Mouse (Mus musculus) midbrain, embryonic 14.5 days (tissue): ENCODE data around the gene Hsf5. TPM values are rescaled to one million over a fixed set of nuclear protein-coding genes. Genes with fewer than 3 reads are reported as not detected.

Experiments
- ATAC-seq: fragments of 200-750 bp; cut with Nextera tagmentation; 2 replicates; pipeline ENCODE4 v1.8.0; 2017; ENCODE audit warnings: moderate number of reproducible peaks, moderate library complexity; ENCODE audit not compliant: low FRiP score, low TSS enrichment
- DNase-seq: peaks from one replicate; pipeline ENCODE4 v3.0.0-alpha.2; 2015
- H3K27ac ChIP-seq: fragments of 300-500 bp; sonication (generic); replicated peaks from 2 replicates; pipeline ENCODE4 v1.5.1; 2014; ENCODE audit warnings: mild to moderate bottlenecking, low read depth, low read length, moderate library complexity
- H3K27me3 ChIP-seq: fragments of 300-500 bp; sonication (generic); 2 replicates; pipeline ENCODE4 v1.6.1; 2014; ENCODE audit warnings: low read length, control low read depth, mixed read lengths; ENCODE audit not compliant: control insufficient read depth, insufficient read depth
- H3K36me3 ChIP-seq: fragments of 300-500 bp; sonication (generic); 2 replicates; pipeline ENCODE4 v1.6.1; 2014; ENCODE audit warnings: low read length, control low read depth; ENCODE audit not compliant: control insufficient read depth, insufficient read depth
- H3K4me1 ChIP-seq: fragments of 300-500 bp; sonication (generic); 2 replicates; pipeline ENCODE4 v1.6.1; 2014; ENCODE audit warnings: mild to moderate bottlenecking, antibody characterized with exemption, low read length, control low read depth; ENCODE audit not compliant: control insufficient read depth, insufficient read depth
- H3K4me2 ChIP-seq: fragments of 300-500 bp; sonication (generic); 2 replicates; pipeline ENCODE4 v1.6.1; 2014; ENCODE audit warnings: mild to moderate bottlenecking, low read length, moderate library complexity
- H3K4me3 ChIP-seq: fragments of 300-500 bp; sonication (generic); replicated peaks from 2 replicates; pipeline ENCODE4 v1.5.1; 2014; ENCODE audit warnings: low read depth, low read length
- H3K9ac ChIP-seq: fragments of 300-500 bp; sonication (generic); replicated peaks from 2 replicates; pipeline ENCODE4 v1.6.1; 2014; ENCODE audit warnings: mild to moderate bottlenecking, low read length, moderate library complexity
- H3K9me3 ChIP-seq: fragments of 300-500 bp; sonication (generic); 2 replicates; pipeline ENCODE4 v1.6.1; 2016; ENCODE audit warnings: low read length, control low read depth, mixed read lengths; ENCODE audit not compliant: control insufficient read depth
- WGBS: fragments of 180-500 bp; shearing (Covaris S2); extraction: QIAGEN DNeasy Blood & Tissue Kit; methylation state at CpG from one replicate; pipeline ENCODE4 v1.1.7; 2014; 5-methylcytosine and 5-hydroxymethylcytosine counted together
- polyA plus RNA-seq: library from polyadenylated mRNA; unstranded; fragments of >200 nt; fragmentation: Nextera tagmentation; extraction: Ambion mirVana; gene quantifications from 2 replicates; pipeline ENCODE4 v1.2.1, GENCODE M21; 2014

Hsf5 gene
- polyA plus RNA-seq, 1 experiment from 2014 or later = 0.37 TPM

DNA sequence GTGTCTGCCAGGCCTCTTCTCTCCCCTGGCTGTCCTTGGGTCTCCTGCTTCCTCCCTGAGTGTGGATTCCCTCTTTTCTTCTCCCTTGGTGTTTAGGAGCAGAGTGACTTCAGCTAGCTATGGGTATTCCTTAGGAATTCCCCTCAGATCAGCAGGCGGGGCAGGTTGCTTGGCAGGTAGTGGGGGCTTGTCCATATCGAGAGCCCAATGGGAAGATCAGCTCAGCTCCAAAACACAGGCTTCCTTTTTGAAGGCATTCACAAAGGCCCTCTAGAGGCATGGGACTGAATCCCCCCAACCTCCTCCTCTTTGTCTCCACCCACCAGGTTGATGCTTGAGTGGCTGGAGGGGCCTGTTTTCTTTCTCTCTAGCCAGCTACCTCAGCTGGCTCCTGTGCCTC lies 20.5 kb upstream of the Hsf5 start:
- no peak for ATAC-seq
- Histone ChIP-seq H3K4me3 (peak overlapping the region; percentile 89), H3K9me3 (no peaks in the 10 kb centered on the region), H3K9ac (peak overlapping the region; percentile 93), H3K36me3 (peaks cover 54% of the 10 kb centered on the region), H3K4me2 (peak overlapping the region; percentile 82), H3K27me3 (no peaks in the 10 kb centered on the region), H3K4me1 (peaks cover 25% of the 10 kb centered on the region), H3K27ac (peak overlapping the region; percentile 84)
- 14% methylated on average over 2 of the region's 2 CpGs for WGBS
- DNase-seq = peak; percentile 72

DNA sequence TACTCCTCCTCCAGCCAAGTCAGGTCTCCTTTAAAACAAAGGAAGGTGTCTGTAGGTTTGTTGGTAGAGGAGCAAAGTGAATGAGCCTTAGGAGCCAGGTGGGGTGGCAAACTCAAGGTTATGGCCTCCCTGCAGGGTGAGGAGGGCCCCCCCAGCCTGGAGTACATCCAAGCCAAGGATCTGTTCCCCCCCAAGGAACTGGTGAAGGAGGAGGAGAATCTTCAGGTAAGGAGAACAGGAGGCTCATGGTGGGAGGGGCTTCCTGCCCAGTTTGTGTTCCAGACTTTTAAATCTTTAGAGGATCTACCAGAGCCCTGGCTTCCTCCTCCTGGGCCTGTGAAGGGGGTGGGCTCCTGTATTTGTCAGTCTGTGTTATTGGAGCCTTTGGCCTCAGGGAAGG lies 19.9 kb upstream of the Hsf5 start:
- ATAC-seq (no peak), DNase-seq (no peak)
- Histone ChIP-seq H3K36me3 (peaks cover 60% of the 10 kb centered on the region), H3K27me3 (no peaks in the 10 kb centered on the region), H3K4me1 (peaks cover 25% of the 10 kb centered on the region), H3K9ac (peak overlapping the region; percentile 93), H3K27ac (peak overlapping the region; percentile 84), H3K4me2 (peak overlapping the region; percentile 82), H3K9me3 (no peaks in the 10 kb centered on the region), H3K4me3 (peak overlapping the region; percentile 89)

DNA sequence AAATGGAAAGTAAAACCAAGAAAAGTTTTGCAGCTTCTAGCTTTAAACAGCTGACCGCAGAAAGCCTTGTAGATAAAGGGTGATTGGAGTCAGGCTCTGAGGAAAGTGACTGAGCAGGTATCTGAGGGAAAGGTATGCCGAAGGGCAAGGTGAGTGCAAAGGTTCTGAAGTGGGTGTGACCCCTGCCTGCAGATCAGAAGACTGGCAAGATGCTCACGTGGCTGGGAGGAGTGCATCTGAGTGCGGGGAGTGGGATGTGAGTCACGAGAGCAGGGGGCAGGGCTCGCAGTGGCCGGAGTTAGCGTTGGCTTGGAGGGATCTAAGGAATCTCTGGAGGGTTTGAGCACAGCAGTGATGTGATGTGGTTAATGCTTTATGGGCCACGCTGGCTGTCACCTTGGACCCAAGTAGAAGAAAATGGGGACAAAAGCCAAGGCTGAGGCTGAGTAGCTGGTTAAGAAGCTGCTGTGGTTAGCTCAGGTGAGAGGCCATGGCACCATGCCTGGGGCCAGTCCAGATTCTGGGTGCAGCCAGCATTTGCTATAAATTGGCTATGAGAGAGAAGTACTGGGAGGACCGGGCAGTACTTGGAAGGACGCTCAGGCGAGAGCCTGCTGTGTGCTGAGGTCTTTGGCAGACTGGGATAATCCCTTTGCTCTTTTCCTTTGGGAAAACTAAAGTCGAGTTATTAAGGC lies 17.4 kb upstream of the Hsf5 start:
- no peak overlapping the region for H3K4me2 ChIP-seq
- H3K27ac ChIP-seq = no peak overlapping the region
- H3K36me3 ChIP-seq = peaks cover 77% of the 10 kb centered on the region
- DNase-seq = no peak
- no peak overlapping the region for H3K9ac ChIP-seq
- H3K4me1 ChIP-seq = peaks cover 15% of the 10 kb centered on the region
- 83% methylated on average over 13 of the region's 13 CpGs for WGBS
- H3K4me3 ChIP-seq = no peak overlapping the region
- H3K27me3 ChIP-seq = no peaks in the 10 kb centered on the region
- no peaks in the 10 kb centered on the region for H3K9me3 ChIP-seq
- no peak for ATAC-seq

DNA sequence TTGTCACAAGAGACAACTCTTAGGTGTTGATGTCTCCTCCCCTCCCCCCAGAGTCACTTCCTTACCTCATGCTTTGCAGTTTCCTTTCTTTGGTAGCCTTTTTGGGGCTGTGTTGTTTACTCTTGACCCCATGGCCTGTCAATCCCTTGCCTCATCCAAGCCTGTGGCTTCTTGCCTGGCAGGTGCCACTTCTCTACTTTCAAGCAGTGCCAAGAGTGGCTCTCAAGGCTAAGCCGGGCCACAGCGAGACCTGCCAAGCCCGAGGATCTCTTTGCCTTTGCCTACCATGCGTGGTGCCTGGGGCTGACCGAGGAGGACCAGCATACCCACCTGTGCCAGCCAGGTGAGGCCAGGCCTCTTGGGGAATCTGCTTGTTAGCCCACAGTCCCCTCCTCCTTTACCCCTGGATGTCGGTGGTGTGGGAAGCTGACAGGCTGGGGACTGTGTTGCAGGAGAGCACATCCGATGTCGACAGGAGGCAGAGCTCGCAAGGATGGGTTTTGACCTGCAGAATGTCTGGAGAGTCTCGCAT lies 16.6 kb upstream of the Hsf5 start:
- Histone ChIP-seq H3K4me1 (peaks cover 10% of the 10 kb centered on the region), H3K36me3 (peaks cover 85% of the 10 kb centered on the region), H3K9ac (no peak overlapping the region), H3K27me3 (no peaks in the 10 kb centered on the region), H3K4me2 (no peak overlapping the region), H3K27ac (no peak overlapping the region), H3K4me3 (no peak overlapping the region), H3K9me3 (no peaks in the 10 kb centered on the region)
- ATAC-seq = no peak
- 96% methylated on average over 10 of the region's 10 CpGs for WGBS
- DNase-seq = no peak

DNA sequence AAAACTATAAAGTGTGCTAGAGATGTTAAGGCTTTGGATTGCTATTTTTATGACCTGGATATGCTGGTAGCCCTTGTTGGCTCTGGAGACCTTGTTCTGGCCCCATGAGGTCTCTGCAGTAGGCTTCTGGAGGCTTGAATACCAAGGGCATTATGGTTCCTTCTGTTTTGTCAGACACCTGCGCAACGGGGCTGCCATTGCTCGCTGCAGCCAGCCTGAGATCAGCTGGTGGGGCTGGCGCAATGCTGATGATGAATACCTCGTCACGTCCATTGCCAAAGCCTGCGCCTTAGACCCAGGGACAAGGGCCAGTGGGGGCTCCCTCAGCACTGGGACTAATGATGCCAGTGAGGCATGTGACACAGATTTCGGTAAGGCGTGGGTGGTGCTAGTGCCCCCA lies 14.7 kb upstream of the Hsf5 start:
- ATAC-seq (no peak), DNase-seq (no peak)
- no peak overlapping the region for H3K27ac ChIP-seq
- H3K4me3 ChIP-seq = no peak overlapping the region
- no peak overlapping the region for H3K4me2 ChIP-seq
- H3K4me1 ChIP-seq = peaks cover 3% of the 10 kb centered on the region
- no peaks in the 10 kb centered on the region for H3K27me3 ChIP-seq
- no peaks in the 10 kb centered on the region for H3K9me3 ChIP-seq
- 97% methylated on average over 9 of the region's 9 CpGs for WGBS
- H3K36me3 ChIP-seq = peaks cover 100% of the 10 kb centered on the region
- H3K9ac ChIP-seq = no peak overlapping the region

DNA sequence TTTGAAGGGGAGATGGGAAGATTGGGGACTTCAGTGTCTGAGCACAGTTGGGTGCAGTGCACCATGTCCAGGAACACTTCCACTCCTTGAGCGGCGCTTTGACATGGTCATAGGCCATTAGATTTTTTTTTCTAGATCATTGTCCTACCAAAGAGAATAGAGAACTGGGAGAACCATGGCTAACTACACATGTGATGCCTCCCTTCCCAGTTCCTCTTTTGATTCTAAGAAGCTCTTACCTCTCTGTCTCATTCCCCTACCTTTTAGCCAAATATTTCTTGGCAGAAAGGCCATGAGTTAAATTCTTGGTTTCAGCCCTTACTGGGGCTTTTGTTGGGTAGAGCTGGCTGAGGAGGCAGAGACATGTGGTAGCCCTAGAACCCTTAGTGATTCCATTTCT lies 13.4 kb upstream of the Hsf5 start:
- Histone ChIP-seq H3K9me3 (no peaks in the 10 kb centered on the region), H3K4me1 (no peaks in the 10 kb centered on the region), H3K36me3 (peaks cover 100% of the 10 kb centered on the region), H3K27me3 (no peaks in the 10 kb centered on the region), H3K27ac (no peak overlapping the region), H3K4me3 (no peak overlapping the region), H3K4me2 (no peak overlapping the region), H3K9ac (no peak overlapping the region)
- WGBS = 96% methylated on average over 2 of the region's 2 CpGs
- DNase-seq = no peak
- no peak for ATAC-seq

DNA sequence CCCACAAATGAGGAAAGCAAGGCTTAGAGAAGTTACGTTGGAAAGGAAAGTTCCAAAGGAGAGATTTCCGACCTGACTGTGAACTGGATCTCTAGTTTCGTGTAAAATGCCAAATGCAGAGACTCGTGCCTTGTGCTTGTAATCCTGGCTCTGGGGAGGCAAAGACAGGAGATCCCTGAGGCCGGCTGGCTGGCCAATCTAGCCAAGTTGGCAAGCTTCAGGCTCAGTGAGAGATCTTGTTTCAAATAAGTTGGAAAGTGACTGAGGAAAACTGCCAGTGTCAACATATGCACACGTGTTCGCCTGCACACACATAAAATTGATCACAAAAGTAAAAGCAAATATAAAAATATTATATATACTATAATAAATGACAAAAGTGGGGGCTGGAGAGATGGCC lies 7.7 kb upstream of the Hsf5 start:
- Histone ChIP-seq H3K4me2 (no peak overlapping the region), H3K4me3 (no peak overlapping the region), H3K27ac (no peak overlapping the region), H3K36me3 (peaks cover 96% of the 10 kb centered on the region), H3K9ac (no peak overlapping the region), H3K4me1 (no peaks in the 10 kb centered on the region), H3K27me3 (no peaks in the 10 kb centered on the region), H3K9me3 (no peaks in the 10 kb centered on the region)
- WGBS = 92% methylated on average over 7 of the region's 7 CpGs
- DNase-seq (no peak), ATAC-seq (no peak)

DNA sequence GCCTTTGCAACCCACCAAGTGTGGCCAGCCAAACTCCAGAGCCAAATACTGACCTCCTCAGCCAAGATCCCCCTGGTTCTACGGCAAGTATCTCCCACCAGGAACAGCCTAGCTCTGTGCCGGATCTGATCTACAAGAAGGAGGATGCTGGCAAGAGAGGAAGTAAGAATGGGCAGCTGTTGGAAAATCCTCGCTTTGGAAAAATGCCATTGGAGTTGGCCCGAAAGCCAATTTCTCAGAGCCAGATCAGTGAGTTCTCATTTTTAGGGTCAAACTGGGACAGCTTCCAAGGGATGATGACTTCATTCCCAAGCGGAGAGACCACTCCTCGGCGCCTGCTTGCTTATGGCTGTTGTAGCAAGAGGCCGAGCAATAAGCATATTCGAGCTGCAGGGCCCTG lies 5.4 kb upstream of the Hsf5 start:
- Histone ChIP-seq H3K27ac (no peak overlapping the region), H3K27me3 (no peaks in the 10 kb centered on the region), H3K4me2 (no peak overlapping the region), H3K9ac (no peak overlapping the region), H3K4me1 (no peaks in the 10 kb centered on the region), H3K4me3 (no peak overlapping the region), H3K36me3 (peaks cover 96% of the 10 kb centered on the region), H3K9me3 (no peaks in the 10 kb centered on the region)
- 92% methylated on average over 9 of the region's 9 CpGs for WGBS
- ATAC-seq = no peak
- DNase-seq = no peak

DNA sequence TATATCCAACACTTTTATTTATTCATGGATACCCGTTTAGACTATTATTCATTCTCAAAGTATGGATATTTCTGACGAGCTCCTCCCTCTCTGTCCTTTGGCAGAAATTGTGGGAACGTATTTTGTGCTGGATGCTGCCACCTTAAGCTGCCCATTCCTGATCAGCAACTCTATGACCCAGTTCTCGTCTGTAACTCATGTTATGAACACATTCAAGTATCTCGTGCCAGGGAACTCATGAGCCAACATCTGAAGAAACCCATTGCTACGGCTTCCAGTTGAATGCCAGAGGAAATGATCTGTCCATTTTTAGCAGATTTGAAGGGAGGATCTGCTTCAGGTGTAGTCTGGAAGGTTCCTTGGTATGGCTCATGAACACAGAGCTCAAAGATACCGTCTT lies 3.0 kb upstream of the Hsf5 start:
- Histone ChIP-seq H3K4me2 (no peak overlapping the region), H3K9me3 (no peaks in the 10 kb centered on the region), H3K27me3 (no peaks in the 10 kb centered on the region), H3K27ac (no peak overlapping the region), H3K36me3 (peaks cover 91% of the 10 kb centered on the region), H3K4me1 (no peaks in the 10 kb centered on the region), H3K4me3 (no peak overlapping the region), H3K9ac (no peak overlapping the region)
- ATAC-seq (no peak), DNase-seq (no peak)
- WGBS = 93% methylated on average over 7 of the region's 7 CpGs
